Mouse (Mus musculus): ENCODE data around the gene Sema5b. TPM values are rescaled to one million over a fixed set of nuclear protein-coding genes. Genes with fewer than 3 reads are reported as not detected.
"Not testable (repeated sequence)": the region's sequence is repeated elsewhere in the genome, so short reads cannot be mapped to it uniquely, and the experiment has no call there.

Sema5b gene
- polyA plus RNA-seq, 1 experiment from 2014 or later = 22.4 TPM

DNA sequence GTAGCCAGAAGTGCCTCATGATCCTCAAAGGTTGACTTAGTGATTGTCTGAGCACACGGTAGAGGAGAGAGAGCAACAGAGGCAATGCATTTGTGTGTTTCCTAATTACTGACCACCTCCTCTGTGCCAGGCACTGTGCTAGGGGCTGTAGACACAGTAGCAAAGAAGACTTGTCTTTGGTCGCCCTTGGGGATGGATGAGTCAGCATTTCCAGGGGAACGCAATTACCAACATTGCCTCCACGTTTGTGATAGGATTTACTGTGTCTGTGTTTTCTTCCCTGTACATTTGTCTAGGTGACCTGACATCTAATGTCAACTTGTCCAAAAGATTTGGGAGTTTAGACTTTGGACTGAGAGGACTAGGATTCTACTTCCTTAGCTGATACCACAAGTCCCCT is 4.8 kb downstream of the Sema5b start:
- CTCF ChIA-PET = interaction anchor here (1.7 to 1.8 kb wide), 3 partner anchors 10 to 82 kb away, joined by 6 to 7 read pairs (median 7); no protein-coding TSS in a partner anchor
- peaks cover 17% of the 10 kb centered on the region for H3K27me3 ChIP-seq
- DNase-seq (ENCODE audit: low read depth, low spot score) (no peak), ATAC-seq (no peak)
- POLR2A ChIA-PET = no interaction called here
- no peak for TF ChIP-seq CTCF (IDR thresholded peaks at IDR 0.05)
- in situ Hi-C loops (cut with MboI; ENCODE audit: low pct_unique_long_range_greater_than_20kb) = no loop called here

DNA sequence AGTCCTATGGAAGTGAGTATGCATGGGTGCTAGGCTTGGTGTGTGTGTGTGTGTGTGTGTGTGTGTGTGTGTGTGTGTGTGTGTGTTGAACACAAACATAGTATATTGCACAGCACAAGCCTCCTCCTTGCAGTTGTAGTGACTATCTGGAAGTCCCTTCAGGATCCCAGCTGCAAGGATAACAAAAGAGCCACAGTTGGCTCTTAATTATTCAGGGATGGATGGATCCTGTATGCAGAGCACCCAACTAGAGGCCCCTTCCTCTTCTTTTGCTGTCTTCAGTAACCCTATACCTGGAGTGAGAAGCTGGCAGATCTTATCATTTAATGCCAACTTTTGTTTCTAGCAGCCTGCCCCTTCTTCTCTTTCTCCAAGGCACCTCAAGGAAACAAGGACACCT is 7.0 kb downstream of the Sema5b start:
- in situ Hi-C loops (cut with MboI; ENCODE audit: low pct_unique_long_range_greater_than_20kb) = no loop called here
- no peaks in the 10 kb centered on the region for H3K27me3 ChIP-seq
- ChIA-PET CTCF (interaction anchor here (2.8 kb wide), 1 partner anchor 11 kb away, joined by 10 read pairs; no protein-coding TSS in a partner anchor), POLR2A (interaction anchor here (0.6 to 0.8 kb wide), 2 partner anchors 16 to 65 kb away, joined by 3 to 5 read pairs; no protein-coding TSS in a partner anchor)
- ATAC-seq (no peak), DNase-seq (ENCODE audit: low read depth, low spot score) (no peak)
- TF ChIP-seq CTCF (IDR thresholded peaks at IDR 0.05) = no peak

DNA sequence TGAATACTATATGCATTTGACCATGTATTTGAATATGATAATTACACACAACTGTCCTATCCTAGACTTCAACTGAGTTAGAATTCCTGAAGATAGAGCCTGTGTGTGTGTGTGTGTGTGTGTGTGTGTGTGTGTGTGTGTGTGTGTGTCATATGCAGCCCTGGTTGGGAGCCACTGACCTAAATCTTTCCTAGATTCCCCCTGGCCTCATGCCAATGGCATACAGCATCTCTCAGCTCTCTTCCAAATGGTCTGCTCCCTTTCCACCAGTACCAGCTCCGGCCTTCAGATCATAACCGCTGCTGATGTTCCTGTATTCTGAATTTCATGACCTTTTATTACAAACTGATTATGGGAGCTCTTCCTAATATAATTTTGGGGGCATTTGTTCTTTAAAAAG is 8.4 kb downstream of the Sema5b start:
- POLR2A ChIA-PET = no interaction called here
- CTCF ChIA-PET = interaction anchor here (0.6 to 2.8 kb wide), 5 partner anchors 9 to 98 kb away, joined by 3 to 12 read pairs (median 3); partner anchors contain the start of gene Sema5b
- in situ Hi-C loops (cut with MboI; ENCODE audit: low pct_unique_long_range_greater_than_20kb) = no loop called here
- no peak for ATAC-seq
- no peak for TF ChIP-seq CTCF (IDR thresholded peaks at IDR 0.05)
- no peaks in the 10 kb centered on the region for H3K27me3 ChIP-seq
- no peak for DNase-seq (ENCODE audit: low read depth, low spot score)

DNA sequence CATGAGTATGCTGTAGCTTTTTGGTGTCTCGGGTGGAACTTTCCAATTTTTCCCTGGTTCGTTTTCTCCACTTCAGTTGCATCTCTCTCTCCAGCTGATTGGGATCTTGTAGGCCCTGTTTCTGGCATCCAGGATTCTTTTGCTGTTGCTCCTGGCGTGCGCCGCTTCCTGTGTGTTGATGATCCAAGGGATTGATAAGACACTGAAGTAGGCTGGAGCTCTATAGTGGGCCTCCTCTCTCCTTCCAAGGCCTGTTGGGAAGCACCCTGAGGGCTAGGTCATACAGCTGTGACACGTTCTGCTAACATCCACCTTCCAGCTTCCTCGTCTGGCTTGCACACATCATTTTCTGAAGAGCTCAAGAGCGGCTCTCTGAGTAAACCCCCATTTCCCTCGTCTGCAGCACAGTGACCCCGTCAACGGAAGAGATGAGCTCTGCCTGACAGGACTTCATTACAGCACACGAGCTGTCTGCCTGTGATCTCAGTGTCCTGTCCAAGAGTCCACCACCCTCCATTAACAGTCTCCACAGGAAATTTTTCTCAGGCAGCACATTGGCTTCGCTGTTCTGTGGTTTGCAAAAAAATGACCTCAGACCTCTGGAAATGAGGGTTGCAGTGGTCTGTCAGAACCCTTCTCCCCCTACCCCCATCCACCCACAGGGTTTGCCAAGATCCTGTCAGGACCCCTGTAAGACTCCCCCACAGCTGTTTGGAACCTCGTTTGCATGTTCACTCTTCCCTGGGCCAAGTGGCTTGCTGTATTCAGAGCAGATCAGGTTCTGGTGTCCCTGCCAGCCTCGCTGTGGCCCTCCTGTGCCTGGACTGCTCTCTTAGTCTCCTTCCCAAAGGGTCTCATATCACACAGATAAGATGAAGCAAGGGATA is 14.9 kb downstream of the Sema5b start:
- POLR2A ChIA-PET = interaction anchor here (0.7 to 1.0 kb wide), 2 partner anchors 30 to 31 kb away, joined by 3 read pairs; no protein-coding TSS in a partner anchor
- in situ Hi-C loops (cut with MboI; ENCODE audit: low pct_unique_long_range_greater_than_20kb) = loop anchor here (5.0 to 25.0 kb wide), 2 partner anchors 74 to 781 kb away; partner anchors contain the start of gene BC117090
- no peak for ATAC-seq
- CTCF ChIA-PET = interaction anchor here (1.1 to 2.7 kb wide), 6 partner anchors 9 to 81 kb away, joined by 3 to 12 read pairs (median 5); partner anchors contain the start of gene Sema5b
- H3K27me3 ChIP-seq = no peaks in the 10 kb centered on the region
- no peak for DNase-seq (ENCODE audit: low read depth, low spot score)
- no peak for TF ChIP-seq CTCF (IDR thresholded peaks at IDR 0.05)

DNA sequence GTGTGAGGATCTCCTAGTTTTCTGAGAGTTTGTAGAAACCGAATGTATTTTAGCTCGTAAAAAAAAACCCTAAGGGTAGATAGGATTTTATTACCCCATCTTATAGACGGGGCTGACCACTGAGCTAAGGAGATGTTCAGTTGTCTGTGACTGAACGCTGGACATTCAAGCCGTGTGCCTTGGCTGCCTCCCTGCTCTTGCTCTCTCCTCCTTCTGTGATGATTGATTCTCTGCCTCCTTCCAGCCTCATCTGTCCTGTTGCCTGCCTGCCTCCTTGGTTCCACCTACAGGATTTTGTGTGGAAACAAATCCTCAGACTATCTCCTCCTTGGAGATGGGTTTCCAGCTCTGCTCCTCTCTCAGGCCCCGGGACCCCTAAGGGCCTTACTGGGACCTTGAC is 16.1 kb downstream of the Sema5b start:
- CTCF ChIA-PET = interaction anchor here (1.9 to 2.8 kb wide), 4 partner anchors 10 to 71 kb away, joined by 7 to 16 read pairs (median 12); partner anchors contain the start of gene Sema5b
- no peak for DNase-seq (ENCODE audit: low read depth, low spot score)
- POLR2A ChIA-PET = no interaction called here

DNA sequence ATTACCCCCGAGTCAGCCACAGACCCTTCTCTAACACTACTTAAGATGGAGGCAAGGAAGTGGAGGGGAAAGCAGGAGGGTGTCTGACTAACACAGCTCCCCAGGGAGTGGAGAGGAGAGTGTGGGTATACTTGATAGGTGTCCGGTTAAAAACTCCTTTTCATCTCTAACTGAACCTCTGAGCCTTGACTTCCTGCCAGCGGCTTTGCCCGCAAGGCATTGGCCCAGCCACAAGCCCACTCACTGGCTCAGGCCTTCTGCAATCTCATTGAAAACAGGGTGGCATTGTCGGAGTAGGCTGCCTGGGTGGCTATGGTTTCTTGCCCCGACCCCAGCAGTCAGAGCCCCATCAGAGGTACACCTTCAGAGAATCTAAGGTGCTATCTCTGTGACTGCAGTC is 20.6 kb downstream of the Sema5b start:
- CTCF ChIA-PET = no interaction called here
- DNase-seq (ENCODE audit: low read depth, low spot score) (no peak), ATAC-seq (no peak)
- POLR2A ChIA-PET = no interaction called here
- TF ChIP-seq CTCF (IDR thresholded peaks at IDR 0.05) = no peak
- in situ Hi-C loops (cut with MboI; ENCODE audit: low pct_unique_long_range_greater_than_20kb) = loop anchor here (25.0 kb wide), 1 partner anchor 776 kb away; the partner anchor contains the start of gene BC117090
- H3K27me3 ChIP-seq = no peaks in the 10 kb centered on the region

More for the DNA sequence above, 16.1 kb downstream of the Sema5b start:
- in situ Hi-C loops (cut with MboI; ENCODE audit: low pct_unique_long_range_greater_than_20kb) = loop anchor here (5.0 to 25.0 kb wide), 2 partner anchors 75 to 780 kb away; partner anchors contain the start of gene BC117090
- no peak for ATAC-seq
- H3K27me3 ChIP-seq = no peaks in the 10 kb centered on the region
- no peak for TF ChIP-seq CTCF (IDR thresholded peaks at IDR 0.05)

DNA sequence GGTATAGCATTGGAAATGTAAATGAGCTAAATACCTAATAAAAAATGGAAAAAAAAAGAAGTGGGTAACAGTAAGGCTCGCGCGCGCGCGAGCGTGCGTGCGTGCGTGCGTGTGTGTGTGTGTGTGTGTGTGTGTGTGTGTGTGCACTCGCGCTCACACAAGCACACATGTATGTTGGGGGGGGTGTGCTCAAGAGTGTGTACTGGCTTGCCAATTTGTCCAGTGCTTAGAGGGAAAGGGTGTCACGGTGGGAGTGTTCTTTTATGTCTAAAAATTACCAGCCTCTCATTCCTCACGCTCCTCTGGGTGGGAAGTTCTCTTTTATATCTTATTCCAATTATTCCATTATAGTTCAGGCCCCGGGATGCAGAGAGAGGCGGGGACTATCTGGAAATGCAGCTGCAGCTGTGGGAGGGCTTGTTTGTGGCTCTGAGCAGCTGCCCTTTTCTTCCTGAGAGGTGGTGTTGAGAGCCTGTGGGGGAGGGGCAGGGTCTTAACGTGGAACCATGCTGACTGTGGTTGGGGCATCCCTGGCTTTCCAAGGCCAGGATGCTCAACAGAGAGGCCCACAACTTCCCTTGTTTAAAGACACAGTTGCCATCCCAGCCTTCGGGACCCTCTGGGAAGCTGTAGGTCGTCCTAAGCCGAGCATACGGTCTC is 23.4 kb downstream of the Sema5b start:
- H3K27me3 ChIP-seq = no peaks in the 10 kb centered on the region
- in situ Hi-C loops (cut with MboI; ENCODE audit: low pct_unique_long_range_greater_than_20kb) = loop anchor here (25.0 kb wide), 1 partner anchor 773 kb away; the partner anchor contains the start of gene BC117090
- DNase-seq (ENCODE audit: low read depth, low spot score) (no peak), ATAC-seq (no peak)
- CTCF ChIA-PET = interaction anchor here (1.3 kb wide), 1 partner anchor 64 kb away, joined by 3 read pairs; no protein-coding TSS in a partner anchor
- POLR2A ChIA-PET = no interaction called here
- no peak for TF ChIP-seq CTCF (IDR thresholded peaks at IDR 0.05)

DNA sequence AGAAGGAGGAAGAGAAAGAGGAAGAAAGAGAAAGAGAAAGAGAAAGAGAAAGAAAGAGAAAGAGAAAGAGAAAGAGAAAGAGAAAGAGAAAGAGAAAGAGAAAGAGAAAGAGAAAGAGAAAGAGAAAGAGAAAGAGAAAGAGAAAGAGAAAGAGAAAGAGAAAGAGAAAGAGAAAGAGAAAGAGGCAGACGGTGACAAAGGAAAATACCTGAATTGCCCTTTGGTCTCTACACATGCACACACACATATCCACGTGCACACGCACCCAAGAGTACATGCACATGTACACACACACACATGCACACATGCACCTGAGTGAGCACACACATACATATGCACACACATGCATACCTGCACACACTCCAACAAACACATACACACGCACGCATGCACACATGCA is 24.7 kb downstream of the Sema5b start:
- CTCF ChIA-PET; DNase-seq (ENCODE audit: low read depth, low spot score); H3K27me3 ChIP-seq; POLR2A ChIA-PET; ATAC-seq: not testable (repeated sequence)
- in situ Hi-C loops (cut with MboI; ENCODE audit: low pct_unique_long_range_greater_than_20kb) = loop anchor here (25.0 kb wide), 1 partner anchor 772 kb away; the partner anchor contains the start of gene BC117090

DNA sequence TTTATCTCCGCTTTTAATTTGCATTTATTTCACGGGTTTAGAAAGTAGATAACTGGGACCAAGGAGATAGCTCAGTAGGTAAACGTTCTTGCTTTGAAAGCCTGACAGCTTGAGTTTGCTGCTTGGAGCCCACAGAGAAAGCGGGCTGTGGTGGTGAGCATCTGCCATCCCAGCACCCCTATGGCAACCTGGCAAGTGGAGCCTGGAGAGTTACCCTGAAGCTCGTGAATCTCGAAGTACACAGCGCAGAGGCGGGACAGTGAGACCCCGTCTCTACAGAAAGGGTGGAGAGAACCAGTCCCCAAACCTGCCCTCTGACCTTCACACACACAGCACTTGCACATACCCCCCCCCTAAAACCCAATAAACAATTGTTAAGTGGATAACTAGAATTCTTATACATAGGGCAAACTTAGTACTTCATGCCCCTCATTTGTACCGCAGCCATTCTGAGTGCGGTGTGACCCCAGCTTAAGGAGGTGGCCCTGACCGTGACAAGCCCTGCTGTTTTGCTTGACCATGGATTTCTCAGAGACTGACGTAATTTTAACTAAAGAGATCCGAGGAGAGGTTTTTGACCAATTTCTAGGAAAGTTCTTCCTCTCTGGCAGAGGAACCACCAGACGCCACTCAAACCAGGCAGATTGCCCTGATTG is 27.4 kb downstream of the Sema5b start:
- CTCF ChIA-PET = interaction anchor here (1.6 to 2.5 kb wide), 3 partner anchors 11 to 28 kb away, joined by 5 to 12 read pairs (median 6); partner anchors contain the start of gene Sema5b
- ATAC-seq (no peak), DNase-seq (ENCODE audit: low read depth, low spot score) (no peak)
- no peaks in the 10 kb centered on the region for H3K27me3 ChIP-seq
- in situ Hi-C loops (cut with MboI; ENCODE audit: low pct_unique_long_range_greater_than_20kb) = loop anchor here (25.0 kb wide), 1 partner anchor 769 kb away; the partner anchor contains the start of gene BC117090
- POLR2A ChIA-PET = no interaction called here
- TF ChIP-seq CTCF (IDR thresholded peaks at IDR 0.05) = no peak

DNA sequence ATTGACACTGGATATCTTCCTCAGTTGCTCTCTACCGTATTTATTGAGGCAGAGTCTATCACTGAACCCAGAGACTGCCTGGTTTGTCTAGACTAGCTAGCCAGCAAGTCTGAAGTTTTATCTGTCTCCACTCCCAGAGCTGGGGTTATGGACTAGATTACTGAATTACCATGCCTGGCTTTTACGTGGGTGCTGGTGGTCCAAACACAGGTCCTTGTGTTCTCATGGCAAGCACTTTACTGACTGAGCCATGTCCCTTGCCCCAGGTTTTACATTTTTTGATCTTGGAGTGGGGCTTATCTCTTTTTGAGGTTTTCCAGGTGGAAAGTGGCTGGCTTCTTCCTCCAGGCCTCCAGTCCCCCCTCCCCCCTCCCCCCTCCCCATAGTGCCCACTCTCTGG is 28.4 kb downstream of the Sema5b start:
- in situ Hi-C loops (cut with MboI; ENCODE audit: low pct_unique_long_range_greater_than_20kb) = loop anchor here (25.0 kb wide), 1 partner anchor 768 kb away; the partner anchor contains the start of gene BC117090
- DNase-seq (ENCODE audit: low read depth, low spot score) (no peak), ATAC-seq (no peak)
- ChIA-PET POLR2A (no interaction called here), CTCF (interaction anchor here (0.7 to 2.1 kb wide), 4 partner anchors 9 to 51 kb away, joined by 3 to 6 read pairs (median 4); partner anchors contain the start of gene Sema5b)
- no peak for TF ChIP-seq CTCF (IDR thresholded peaks at IDR 0.05)
- no peaks in the 10 kb centered on the region for H3K27me3 ChIP-seq

Data from Patski (cell line).